Mouse (Mus musculus): Measurements from ENCODE around the gene Lrfn3.
A peak's percentile ranks its signal among the peaks of the same experiment; 100 is the strongest.

Lrfn3 gene

GRCm38 (mm10) chr7:30346635-30347379 lies 15.8 kb downstream of the Lrfn3 start:
- DNase-seq (ENCODE audit: low spot score), result no peak

- no peak for DNase-seq (ENCODE audit: low spot score)
These were observed 23.0 kb downstream of the Lrfn3 start for GRCm38 (mm10) chr7:30339432-30340109.

- no peak for DNase-seq (ENCODE audit: low spot score)
These were observed 26.2 kb downstream of the Lrfn3 start for GRCm38 (mm10) chr7:30336384-30336783.

- DNase-seq (ENCODE audit: low spot score), result no peak
These were observed 26.9 kb downstream of the Lrfn3 start for GRCm38 (mm10) chr7:30335688-30336087.

- no peak for DNase-seq (ENCODE audit: low spot score)
These were observed 28.0 kb downstream of the Lrfn3 start for GRCm38 (mm10) chr7:30334563-30334962.

- DNase-seq (ENCODE audit: low spot score), result no peak
These were observed 29.1 kb downstream of the Lrfn3 start for GRCm38 (mm10) chr7:30333436-30333835.

GRCm38 (mm10) chr7:30332622-30333259 lies 29.8 kb downstream of the Lrfn3 start:
- no peak for DNase-seq (ENCODE audit: low spot score)

- DNase-seq (ENCODE audit: low spot score), result peak; percentile 88
These were observed 30.7 kb downstream of the Lrfn3 start for GRCm38 (mm10) chr7:30331887-30332286.

- no peak for DNase-seq (ENCODE audit: low spot score)
These were observed 34.2 kb downstream of the Lrfn3 start for GRCm38 (mm10) chr7:30328379-30328778.

- no peak for DNase-seq (ENCODE audit: low spot score)
These were observed 35.4 kb downstream of the Lrfn3 start for GRCm38 (mm10) chr7:30327140-30327539.

- DNase-seq (ENCODE audit: low spot score), result no peak
These were observed 36.1 kb downstream of the Lrfn3 start for GRCm38 (mm10) chr7:30326427-30326826.

- DNase-seq (ENCODE audit: low spot score), result no peak
These were observed 37.2 kb downstream of the Lrfn3 start for GRCm38 (mm10) chr7:30325364-30325763.

GRCm38 (mm10) chr7:30324300-30324944 lies 38.1 kb downstream of the Lrfn3 start:
- DNase-seq (ENCODE audit: low spot score), result no peak

GRCm38 (mm10) chr7:30323795-30324194 lies 38.8 kb downstream of the Lrfn3 start, which contains the start of gene Sdhaf1:
TSS of gene Sdhaf1 (minus strand) at chr7:30323895.
- DNase-seq (ENCODE audit: low spot score), result no peak

- DNase-seq (ENCODE audit: low spot score), result no peak
These were observed 39.7 kb downstream of the Lrfn3 start for GRCm38 (mm10) chr7:30322865-30323264.

- DNase-seq (ENCODE audit: low spot score), result peak; percentile 85
These were observed 40.3 kb downstream of the Lrfn3 start for GRCm38 (mm10) chr7:30322285-30322667.

- no peak for DNase-seq (ENCODE audit: low spot score)
These were observed 40.9 kb downstream of the Lrfn3 start, which contains the start of gene E130208F15Rik for GRCm38 (mm10) chr7:30321539-30322284. TSS of gene E130208F15Rik (plus strand) at chr7:30321740.

- DNase-seq (ENCODE audit: low spot score), result no peak
These were observed 41.6 kb downstream of the Lrfn3 start for GRCm38 (mm10) chr7:30320946-30321345.

GRCm38 (mm10) chr7:30318142-30318541 lies 44.4 kb downstream of the Lrfn3 start:
- DNase-seq (ENCODE audit: low spot score), result no peak

- no peak for DNase-seq (ENCODE audit: low spot score)
These were observed 46.7 kb downstream of the Lrfn3 start for GRCm38 (mm10) chr7:30315559-30316529.

All from layer of hippocampus, adult 9-10 months (tissue).